Mouse (Mus musculus) hindbrain, postnatal 0 days (tissue): ENCODE results near the gene Alg1. TPM values are rescaled to one million over a fixed set of nuclear protein-coding genes. Genes with fewer than 3 reads are reported as not detected.

Experiments used
- ATAC-seq: fragments of 200-750 bp; cut with Nextera tagmentation; 2 replicates; pipeline ENCODE4 v1.8.0; 2017; ENCODE audit warnings: mild to moderate bottlenecking, moderate TSS enrichment, moderate library complexity
- DNase-seq: peaks from one replicate; pipeline ENCODE4 v3.0.0-alpha.2; 2015; ENCODE audit warnings: low spot score
- H3K27ac ChIP-seq: fragments of 300-500 bp; sonication (generic); 2 replicates; pipeline ENCODE4 v1.5.1; 2014; ENCODE audit warnings: mild to moderate bottlenecking
- H3K27me3 ChIP-seq: fragments of 300-500 bp; sonication (generic); 2 replicates; pipeline ENCODE4 v1.6.1; 2014; ENCODE audit warnings: low read length, mixed read lengths; ENCODE audit not compliant: insufficient read depth
- H3K36me3 ChIP-seq: fragments of 300-500 bp; sonication (generic); 2 replicates; pipeline ENCODE4 v1.6.1; 2014; ENCODE audit warnings: low read length, mixed read lengths; ENCODE audit not compliant: insufficient read depth
- H3K4me1 ChIP-seq: fragments of 300-500 bp; sonication (generic); 2 replicates; pipeline ENCODE4 v1.6.1; 2014; ENCODE audit warnings: antibody characterized with exemption, low read length, mixed read lengths; ENCODE audit not compliant: insufficient read depth
- H3K4me2 ChIP-seq: fragments of 300-500 bp; sonication (generic); 2 replicates; pipeline ENCODE4 v1.6.1; 2014; ENCODE audit warnings: low read depth, mild to moderate bottlenecking, low read length, moderate library complexity, mixed read lengths
- H3K4me3 ChIP-seq: fragments of 300-500 bp; sonication (generic); 2 replicates; pipeline ENCODE4 v1.5.1; 2014; ENCODE audit warnings: low read length
- H3K9ac ChIP-seq: fragments of 300-500 bp; sonication (generic); replicated peaks from 2 replicates; pipeline ENCODE4 v1.6.1; 2014; ENCODE audit warnings: mild to moderate bottlenecking, low read length, moderate library complexity, mixed read lengths
- H3K9me3 ChIP-seq: fragments of 300-500 bp; sonication (generic); 2 replicates; pipeline ENCODE4 v1.6.1; 2016; ENCODE audit warnings: low read length, mixed read lengths
- CTCF ChIP-seq: IDR thresholded peaks from 2 replicates; pipeline ENCODE4 v1.5.1; 2016; ENCODE audit warnings: antibody characterized with exemption, control low read depth, low read depth
- WGBS: fragments of 180-500 bp; shearing (Covaris S2); extraction: QIAGEN DNeasy Blood & Tissue Kit; methylation state at CpG from one replicate; pipeline ENCODE4 v1.1.7; 2014; 5-methylcytosine and 5-hydroxymethylcytosine counted together
- microRNA-seq, 2 experiments: library from miRNA; unstranded; fragments of <30 nt; microRNA quantifications; one replicate each; pipeline ENCODE4; 2016
- polyA plus RNA-seq: library from polyadenylated mRNA; unstranded; fragments of >200 nt; fragmentation: Nextera tagmentation; extraction: Ambion mirVana; gene quantifications from 2 replicates; pipeline ENCODE4 v1.2.1, GENCODE M21; 2015
- total RNA-seq: library from RNA; depleted of rRNA; stranded (reverse); fragments of >200 nt; gene quantifications from 2 replicates; pipeline ENCODE4 v1.2.3, GENCODE M21; 2014; rRNA removed

The Alg1 gene
- total and polyA plus RNA-seq, 2 experiments from 2014 or later = 38.9 to 44.4 TPM

GRCm38 (mm10) chr16:5279571-5280222, 46.3 kb downstream of the Alg1 start:
- Histone ChIP-seq H3K4me1 (no peaks in the 10 kb centered on the region), H3K4me3 (no peak overlapping the region), H3K4me2 (no peak overlapping the region), H3K9ac (no peak overlapping the region), H3K36me3 (no peaks in the 10 kb centered on the region), H3K9me3 (no peaks in the 10 kb centered on the region), H3K27ac (no peak overlapping the region), H3K27me3 (no peaks in the 10 kb centered on the region)
- 59% methylated on average over 5 of the region's 5 CpGs for WGBS
- TF ChIP-seq CTCF = no peak
- ATAC-seq (no peak), DNase-seq (peak; percentile 13)

DNA sequence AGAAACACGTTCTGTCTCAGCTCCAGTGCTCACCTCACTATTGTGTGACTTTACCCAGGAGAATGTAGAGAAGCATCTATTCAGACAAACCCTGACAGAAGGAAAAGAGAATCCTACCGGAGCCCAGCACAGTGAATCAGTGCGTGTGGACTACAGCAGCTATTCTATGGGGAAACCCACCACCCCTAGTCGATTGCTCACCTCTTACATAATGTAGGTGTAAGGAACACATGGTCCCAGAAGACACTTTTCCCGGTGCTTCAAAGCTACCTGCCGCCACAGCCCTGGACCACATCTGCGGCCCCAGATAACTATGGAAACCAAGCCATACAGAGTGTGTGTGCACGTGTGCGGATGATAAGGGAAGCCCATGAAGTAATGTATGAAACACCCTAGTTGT, 49.3 kb downstream of the Alg1 start:
- no peak for ATAC-seq
- TF ChIP-seq CTCF = no peak
- Histone ChIP-seq H3K36me3 (no peaks in the 10 kb centered on the region), H3K27me3 (no peaks in the 10 kb centered on the region), H3K4me3 (no peak overlapping the region), H3K9me3 (no peaks in the 10 kb centered on the region), H3K9ac (no peak overlapping the region), H3K4me1 (no peaks in the 10 kb centered on the region), H3K4me2 (no peak overlapping the region), H3K27ac (no peak overlapping the region)
- DNase-seq = no peak
- WGBS = 92% methylated on average over 9 of the region's 9 CpGs

- no peaks in the 10 kb centered on the region for H3K27me3 ChIP-seq
- no peaks in the 10 kb centered on the region for H3K36me3 ChIP-seq
- no peak for DNase-seq
- H3K4me2 ChIP-seq = no peak overlapping the region
- TF ChIP-seq CTCF = no peak
- H3K9ac ChIP-seq = no peak overlapping the region
- H3K4me3 ChIP-seq = no peak overlapping the region
- H3K27ac ChIP-seq = no peak overlapping the region
- no peaks in the 10 kb centered on the region for H3K4me1 ChIP-seq
- ATAC-seq = no peak
- no peaks in the 10 kb centered on the region for H3K9me3 ChIP-seq
- 50% methylated on average over 3 of the region's 3 CpGs for WGBS
Observed at GRCm38 (mm10) chr16:5285376-5285775, 52.0 kb downstream of the Alg1 start.

Small RNAs within 50 kb of the gene (microRNA-seq; reads per million reads assigned to microRNA genes)
- gene Gm23689 (0 reads per million in 2 experiments), gene Gm26095 (0 reads per million in 2 experiments), gene Mir6364 (0 reads per million in 2 experiments)

Other genes with a start within 250 kb of the Alg1 start
- gene Sept12, start 235.8 kb upstream of the Alg1 start, total RNA-seq = not detected in 2 replicates
- not detected in 2 replicates for gene Sept12, start 235.8 kb upstream of the Alg1 start, polyA plus RNA-seq
- gene Smim22, start 226.3 kb upstream of the Alg1 start, total RNA-seq = not detected in 2 replicates
- 6.5 and 6.6 TPM in 2 replicates for gene Smim22, start 226.3 kb upstream of the Alg1 start, polyA plus RNA-seq
- gene Rogdi, start 220.1 kb upstream of the Alg1 start, total RNA-seq = 105 and 126 TPM in 2 replicates
- 142 and 148 TPM in 2 replicates for gene Rogdi, start 220.1 kb upstream of the Alg1 start, polyA plus RNA-seq
- gene Glyr1, start 183.8 kb upstream of the Alg1 start, total RNA-seq = 154 and 161 TPM in 2 replicates
- gene Glyr1, start 183.8 kb upstream of the Alg1 start, polyA plus RNA-seq = 136 and 139 TPM in 2 replicates
- 28.9 and 29.8 TPM in 2 replicates for gene Ubn1, start 183.6 kb upstream of the Alg1 start, total RNA-seq
- gene Ubn1, start 183.6 kb upstream of the Alg1 start, polyA plus RNA-seq = 7.3 and 8.2 TPM in 2 replicates
- gene Ppl, start 101.2 kb upstream of the Alg1 start, total RNA-seq = 0.07 and 0.16 TPM in 2 replicates
- 0.13 and 0.16 TPM in 2 replicates for gene Ppl, start 101.2 kb upstream of the Alg1 start, polyA plus RNA-seq
- 0.21 and 0.29 TPM in 2 replicates for gene Sec14l5, start 86.5 kb upstream of the Alg1 start, total RNA-seq
- gene Sec14l5, start 86.5 kb upstream of the Alg1 start, polyA plus RNA-seq = 0.09 and 0.18 TPM in 2 replicates
- 8.5 and 10.0 TPM in 2 replicates for gene Nagpa, start 29.6 kb upstream of the Alg1 start, total RNA-seq
- 7.4 and 8.6 TPM in 2 replicates for gene Nagpa, start 29.6 kb upstream of the Alg1 start, polyA plus RNA-seq
- gene AU021092, start 11.3 kb upstream of the Alg1 start, total RNA-seq = 16.7 and 18.6 TPM in 2 replicates
- gene AU021092, start 11.3 kb upstream of the Alg1 start, polyA plus RNA-seq = 8.3 and 9.6 TPM in 2 replicates
- gene Eef2kmt, start 22.4 kb downstream of the Alg1 start, total RNA-seq = 13.5 and 22.0 TPM in 2 replicates
- gene Eef2kmt, start 22.4 kb downstream of the Alg1 start, polyA plus RNA-seq = 8.4 and 11.3 TPM in 2 replicates